8 mouse cellular contexts compared by ENCODE assay signal in genomic region chr17:25791843-25792527, GRCm38 (mm10). TPM values are rescaled to one million over a fixed set of nuclear protein-coding genes. Genes with fewer than 3 reads are reported as not detected.
A peak's percentile ranks its signal among the peaks of the same experiment; 100 is the strongest.
DNase-seq lines count a peak whose midpoint lies in the region; ATAC-seq lines count a peak whose summit lies in the region.

No protein-coding gene starts in this region.

- intact Hi-C loops in left cerebral cortex, postnatal 14 days (cut with DNase I) = loop anchor here (10.0 kb wide), 1 partner anchor 227 kb away; no protein-coding TSS in a partner anchor

- DNase-seq in adrenal gland, adult 18-20 months (ENCODE audit: low spot score in 2 of 2) = peak; percentile 81 to 85
- peak; percentile 86 for DNase-seq in embryo, embryonic 10 days (ENCODE audit: low spot score)
- DNase-seq in gastrocnemius, adult 8-10 months (ENCODE audit: low spot score in 2 of 2) = peak; percentile 73 to 76
- peak; percentile 47 for DNase-seq in hindlimb bud, embryonic 11.5 days (ENCODE audit: extremely low spot score, low read depth, low spot score)
- DNase-seq in left cerebral cortex, postnatal 14 days (ENCODE audit: low spot score in 2 of 2) = peak; percentile 80 to 86
- peak; percentile 83 for DNase-seq in right cerebral cortex, postnatal 14 days
- DNase-seq in urinary bladder, postnatal 4 days (ENCODE audit: low spot score in 2 of 2) = peak; percentile 84 to 90

- peak; percentile 55 for ATAC-seq in megakaryocyte-erythroid progenitor cell, adult 5-6 weeks (replicated peaks; ENCODE audit: low FRiP score, low TSS enrichment, poor library complexity, severe bottlenecking)

RNA-seq across cellular contexts. Expression of gene Fam173a, which starts 0.7 kb away (rescaled TPM):
- 10 to 100 TPM; 78.0 to 89.1 TPM for total RNA-seq in adrenal gland, adult 18-20 months (2021)
- 10 to 100 TPM; 46.3 to 53.3 (median 47.6) TPM for total RNA-seq in gastrocnemius, adult 8-10 months (2022)
- total RNA-seq in left cerebral cortex, postnatal 14 days (2021) = 10 to 100 TPM; 82.7 to 87.4 TPM
- 62.4 and 172 TPM in 2 replicates for total RNA-seq in megakaryocyte-erythroid progenitor cell, adult 5-6 weeks (2014; fragmentation: Nextera tagmentation)
- total RNA-seq in megakaryocyte-erythroid progenitor cell, adult 5-6 weeks (2017) = 11.1 and 21.4 TPM in 2 replicates

RNA-seq across cellular contexts. Expression of gene AC134908.4, which starts 3.5 kb away (rescaled TPM):
- 1 to 10 TPM in 1 of 2 experiments, not detected in 1; 1.4 TPM for total RNA-seq in adrenal gland, adult 18-20 months (2021)
- total RNA-seq in gastrocnemius, adult 8-10 months (2022) = 1 to 10 TPM in 1 of 4 experiments, not detected in 3; 1.2 TPM
- not detected for total RNA-seq in left cerebral cortex, postnatal 14 days (2021)
- total RNA-seq in megakaryocyte-erythroid progenitor cell, adult 5-6 weeks (2014; fragmentation: Nextera tagmentation) = 19.1 TPM in 1 of 2 replicates, not detected in the other
- not detected in 2 replicates for total RNA-seq in megakaryocyte-erythroid progenitor cell, adult 5-6 weeks (2017)

RNA-seq across cellular contexts. Expression of gene Metrn, which starts 5.0 kb away (rescaled TPM):
- 10 to 100 TPM; 23.7 to 25.7 TPM for total RNA-seq in adrenal gland, adult 18-20 months (2021)
- total RNA-seq in gastrocnemius, adult 8-10 months (2022) = 10 to 100 TPM; 39.6 to 52.1 (median 46.8) TPM
- 10 to 100 TPM; 73.5 to 84.2 TPM for total RNA-seq in left cerebral cortex, postnatal 14 days (2021)
- total RNA-seq in megakaryocyte-erythroid progenitor cell, adult 5-6 weeks (2014; fragmentation: Nextera tagmentation) = 20.6 and 22.9 TPM in 2 replicates
- 11.3 and 15.5 TPM in 2 replicates for total RNA-seq in megakaryocyte-erythroid progenitor cell, adult 5-6 weeks (2017)

RNA-seq across cellular contexts. Expression of gene Ccdc78, which starts 5.6 kb away (rescaled TPM):
- total RNA-seq in adrenal gland, adult 18-20 months (2021) = not detected
- total RNA-seq in gastrocnemius, adult 8-10 months (2022) = not detected
- total RNA-seq in left cerebral cortex, postnatal 14 days (2021) = not detected
- 1.2 TPM in 1 of 2 replicates, not detected in the other for total RNA-seq in megakaryocyte-erythroid progenitor cell, adult 5-6 weeks (2014; fragmentation: Nextera tagmentation)
- 0.15 TPM in 1 of 2 replicates, not detected in the other for total RNA-seq in megakaryocyte-erythroid progenitor cell, adult 5-6 weeks (2017)

RNA-seq across cellular contexts. Expression of gene Haghl, which starts 6.5 kb away (rescaled TPM):
- total RNA-seq in adrenal gland, adult 18-20 months (2021) = 10 to 100 TPM; 17.4 to 23.7 TPM
- 10 to 100 TPM in 3 of 4 experiments, 1 to 10 TPM in 1; 9.4 to 12.1 (median 10.1) TPM for total RNA-seq in gastrocnemius, adult 8-10 months (2022)
- total RNA-seq in left cerebral cortex, postnatal 14 days (2021) = 100 to 1,000 TPM; 127 to 140 TPM
- total RNA-seq in megakaryocyte-erythroid progenitor cell, adult 5-6 weeks (2014; fragmentation: Nextera tagmentation) = 10.7 and 18.1 TPM in 2 replicates
- total RNA-seq in megakaryocyte-erythroid progenitor cell, adult 5-6 weeks (2017) = 11.8 and 15.7 TPM in 2 replicates

Comparison
In these comparisons a context has a peak if more than half of its experiments do, and no peak if none do; other contexts are left out.
1. Peak in every context shown above with its lines: DNase-seq and ATAC-seq.